Mouse (Mus musculus): ENCODE data around the gene Ntf3. TPM values are rescaled to one million over a fixed set of nuclear protein-coding genes. Genes with fewer than 3 reads are reported as not detected.

The Ntf3 gene
- polyA plus RNA-seq, 1 experiment from 2014 or later = 15.2 TPM

GRCm38 (mm10) chr6:126161571-126162340 lies 5.0 kb downstream of the Ntf3 start:
- Histone ChIP-seq H3K4me1 (ENCODE audit: insufficient read depth, low read length) (peaks cover 61% of the 10 kb centered on the region), H3K9ac (replicated peaks; ENCODE audit: low read length) (no peak overlapping the region)
- no peak for ATAC-seq (ENCODE audit: low FRiP score, low TSS enrichment)

GRCm38 (mm10) chr6:126160067-126160411 lies 6.7 kb downstream of the Ntf3 start:
- Histone ChIP-seq H3K9ac (replicated peaks; ENCODE audit: low read length) (no peak overlapping the region), H3K27ac (ENCODE audit: low read length) (peak overlapping the region; percentile 19), H3K4me2 (replicated peaks; ENCODE audit: low read depth, low read length) (no peak overlapping the region), H3K4me1 (ENCODE audit: insufficient read depth, low read length) (peaks cover 54% of the 10 kb centered on the region), H3K36me3 (ENCODE audit: insufficient read depth, low read length) (no peaks in the 10 kb centered on the region), H3K4me3 (ENCODE audit: low read length) (no peak overlapping the region), H3K9me3 (ENCODE audit: low read length) (no peaks in the 10 kb centered on the region), H3K27me3 (ENCODE audit: insufficient read depth, low read length) (no peaks in the 10 kb centered on the region)
- no peak for ATAC-seq (ENCODE audit: low FRiP score, low TSS enrichment)
- 34% methylated on average over 5 of the region's 5 CpGs for WGBS

More at GRCm38 (mm10) chr6:126161571-126162340, 5.0 kb downstream of the Ntf3 start:
- Histone ChIP-seq H3K4me2 (replicated peaks; ENCODE audit: low read depth, low read length) (peak overlapping the region; percentile 77), H3K4me3 (ENCODE audit: low read length) (peak overlapping the region; percentile 58), H3K27me3 (ENCODE audit: insufficient read depth, low read length) (no peaks in the 10 kb centered on the region), H3K36me3 (ENCODE audit: insufficient read depth, low read length) (no peaks in the 10 kb centered on the region), H3K9me3 (ENCODE audit: low read length) (no peaks in the 10 kb centered on the region), H3K27ac (ENCODE audit: low read length) (no peak overlapping the region)
- 48% methylated on average over 8 of the region's 8 CpGs for WGBS

DNA sequence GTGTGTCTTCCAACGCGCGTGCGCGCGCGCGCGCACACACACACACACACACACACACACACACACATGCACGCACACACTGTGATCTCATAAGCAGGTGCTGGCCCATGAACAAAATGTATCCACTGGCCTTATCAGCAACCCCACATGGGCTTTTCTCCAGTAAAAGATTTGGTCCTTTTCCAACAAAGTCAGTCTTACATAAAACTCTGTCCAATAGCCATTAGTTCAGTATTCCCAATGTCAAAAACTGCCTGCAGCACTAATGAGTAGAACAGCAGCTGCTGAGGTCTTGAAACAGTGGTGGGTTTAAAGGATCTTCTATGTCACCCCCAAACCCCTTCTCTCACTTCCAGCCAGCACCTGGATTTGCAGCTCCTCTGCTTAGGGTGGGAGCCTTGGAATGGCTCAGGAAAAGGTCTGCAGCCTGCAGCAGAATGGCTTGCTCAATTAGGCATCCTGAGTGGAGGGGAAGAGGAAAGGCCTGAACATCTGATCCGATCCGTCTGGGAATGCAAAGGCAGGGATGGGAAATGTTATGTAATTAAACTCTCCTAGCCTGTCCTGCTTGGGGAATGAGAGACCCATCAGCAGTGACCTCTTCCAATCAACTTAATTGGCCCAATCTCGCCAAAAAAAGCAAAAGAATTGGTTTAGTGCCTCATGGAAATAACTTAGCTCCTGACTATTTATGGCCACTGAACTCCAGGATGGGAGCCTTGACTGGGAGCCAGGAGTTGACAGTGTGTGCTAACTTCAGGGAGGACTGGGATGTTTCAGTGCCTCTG lies 7.2 kb downstream of the Ntf3 start:
- H3K27ac ChIP-seq (ENCODE audit: low read length) = peak overlapping the region; percentile 19
- no peak for ATAC-seq (ENCODE audit: low FRiP score, low TSS enrichment)
- H3K4me3 ChIP-seq (ENCODE audit: low read length) = no peak overlapping the region
- no peaks in the 10 kb centered on the region for H3K9me3 ChIP-seq (ENCODE audit: low read length)
- WGBS = 73% methylated on average over 13 of the region's 13 CpGs
- H3K4me1 ChIP-seq (ENCODE audit: insufficient read depth, low read length) = peaks cover 55% of the 10 kb centered on the region
- no peak overlapping the region for H3K9ac ChIP-seq (replicated peaks; ENCODE audit: low read length)
- no peak overlapping the region for H3K4me2 ChIP-seq (replicated peaks; ENCODE audit: low read depth, low read length)
- no peaks in the 10 kb centered on the region for H3K27me3 ChIP-seq (ENCODE audit: insufficient read depth, low read length)
- H3K36me3 ChIP-seq (ENCODE audit: insufficient read depth, low read length) = no peaks in the 10 kb centered on the region

DNA sequence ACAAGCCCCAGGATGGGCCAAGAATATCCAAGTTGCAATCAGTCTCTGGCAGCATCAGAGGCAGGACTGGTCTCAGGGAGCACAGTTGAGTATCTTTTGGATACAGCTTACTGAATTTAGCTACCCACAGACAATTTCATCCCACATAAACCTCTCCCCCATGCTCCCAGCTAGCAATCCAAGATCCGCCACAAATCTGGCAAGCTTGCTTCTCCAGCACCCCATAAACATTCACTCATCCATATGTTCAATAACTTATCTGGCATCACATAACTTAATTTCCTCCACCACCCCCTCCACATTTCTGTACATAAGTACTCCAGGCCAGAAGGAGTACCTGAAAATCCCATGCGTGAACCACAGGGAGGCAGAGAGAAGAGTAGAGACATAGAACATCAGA lies 10.8 kb downstream of the Ntf3 start:
- H3K4me2 ChIP-seq (replicated peaks; ENCODE audit: low read depth, low read length) = no peak overlapping the region
- WGBS = 83% methylated on average over 2 of the region's 2 CpGs
- no peak for ATAC-seq (ENCODE audit: low FRiP score, low TSS enrichment)
- no peaks in the 10 kb centered on the region for H3K27me3 ChIP-seq (ENCODE audit: insufficient read depth, low read length)
- H3K27ac ChIP-seq (ENCODE audit: low read length) = no peak overlapping the region
- H3K9me3 ChIP-seq (ENCODE audit: low read length) = no peaks in the 10 kb centered on the region
- no peaks in the 10 kb centered on the region for H3K36me3 ChIP-seq (ENCODE audit: insufficient read depth, low read length)
- H3K4me3 ChIP-seq (ENCODE audit: low read length) = no peak overlapping the region
- H3K9ac ChIP-seq (replicated peaks; ENCODE audit: low read length) = no peak overlapping the region
- H3K4me1 ChIP-seq (ENCODE audit: insufficient read depth, low read length) = peaks cover 36% of the 10 kb centered on the region

GRCm38 (mm10) chr6:126154372-126154982 lies 12.2 kb downstream of the Ntf3 start:
- H3K27me3 ChIP-seq (ENCODE audit: insufficient read depth, low read length) = no peaks in the 10 kb centered on the region
- H3K27ac ChIP-seq (ENCODE audit: low read length) = no peak overlapping the region
- H3K36me3 ChIP-seq (ENCODE audit: insufficient read depth, low read length) = no peaks in the 10 kb centered on the region
- no peak overlapping the region for H3K9ac ChIP-seq (replicated peaks; ENCODE audit: low read length)
- no peak overlapping the region; the same call in 1 of the 2 replicates for H3K4me2 ChIP-seq (replicated peaks; ENCODE audit: low read depth, low read length)
- H3K9me3 ChIP-seq (ENCODE audit: low read length) = no peaks in the 10 kb centered on the region
- peak; percentile 55 for ATAC-seq (ENCODE audit: low FRiP score, low TSS enrichment)
- H3K4me3 ChIP-seq (ENCODE audit: low read length) = no peak overlapping the region
- 34% methylated on average over 8 of the region's 8 CpGs for WGBS
- peaks cover 24% of the 10 kb centered on the region for H3K4me1 ChIP-seq (ENCODE audit: insufficient read depth, low read length)

DNA sequence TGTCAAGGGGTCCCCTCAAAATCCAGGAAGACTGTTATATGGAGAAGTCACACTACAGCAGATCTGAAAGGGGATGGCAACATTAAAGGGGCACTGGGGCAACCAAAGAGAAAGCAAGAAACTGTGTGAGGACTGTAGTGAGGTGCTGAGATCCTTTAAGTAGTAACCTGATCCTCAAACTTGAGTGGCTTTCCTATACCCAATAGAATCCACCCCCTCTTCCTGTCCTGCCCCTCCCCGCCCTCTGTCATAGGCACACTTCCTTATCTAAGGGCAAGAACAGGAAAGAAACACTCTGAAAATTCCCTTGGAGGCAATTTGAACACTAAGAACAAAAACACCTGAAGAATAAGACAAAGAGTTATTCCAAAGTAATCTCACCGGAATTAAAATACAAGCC lies 13.6 kb downstream of the Ntf3 start:
- no peaks in the 10 kb centered on the region for H3K9me3 ChIP-seq (ENCODE audit: low read length)
- H3K9ac ChIP-seq (replicated peaks; ENCODE audit: low read length) = no peak overlapping the region
- H3K27me3 ChIP-seq (ENCODE audit: insufficient read depth, low read length) = no peaks in the 10 kb centered on the region
- 64% methylated on average over 2 of the region's 2 CpGs for WGBS
- H3K36me3 ChIP-seq (ENCODE audit: insufficient read depth, low read length) = no peaks in the 10 kb centered on the region
- H3K4me2 ChIP-seq (replicated peaks; ENCODE audit: low read depth, low read length) = no peak overlapping the region
- ATAC-seq (ENCODE audit: low FRiP score, low TSS enrichment) = no peak
- peaks cover 19% of the 10 kb centered on the region; the same call in 1 of the 2 replicates for H3K4me1 ChIP-seq (ENCODE audit: insufficient read depth, low read length)
- no peak overlapping the region for H3K4me3 ChIP-seq (ENCODE audit: low read length)
- H3K27ac ChIP-seq (ENCODE audit: low read length) = no peak overlapping the region

DNA sequence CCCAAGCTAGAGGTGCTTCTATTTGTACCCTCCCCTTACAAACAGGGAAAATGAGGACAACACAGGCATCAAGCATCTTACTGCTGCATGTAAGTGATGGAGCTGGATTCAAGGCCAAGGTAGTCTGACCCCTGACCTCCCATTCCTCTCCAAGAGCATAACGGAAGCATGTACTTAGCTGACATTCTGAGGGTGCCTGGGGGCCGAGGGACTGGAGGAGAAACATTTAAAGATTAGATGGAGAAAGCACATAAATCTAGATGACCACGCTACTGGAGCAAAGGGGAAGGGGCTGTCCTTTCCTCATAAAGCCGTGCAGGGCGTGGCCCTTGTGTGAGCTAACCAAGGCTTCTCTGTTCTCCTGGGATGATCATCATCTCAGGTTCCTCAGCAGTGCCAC lies 23.1 kb downstream of the Ntf3 start:
- no peak overlapping the region for H3K9ac ChIP-seq (replicated peaks; ENCODE audit: low read length)
- H3K27ac ChIP-seq (ENCODE audit: low read length) = no peak overlapping the region
- no peaks in the 10 kb centered on the region for H3K27me3 ChIP-seq (ENCODE audit: insufficient read depth, low read length)
- no peak overlapping the region for H3K4me2 ChIP-seq (replicated peaks; ENCODE audit: low read depth, low read length)
- no peaks in the 10 kb centered on the region for H3K9me3 ChIP-seq (ENCODE audit: low read length)
- ATAC-seq (ENCODE audit: low FRiP score, low TSS enrichment) = no peak
- WGBS = 24% methylated on average over 5 of the region's 5 CpGs
- no peak overlapping the region for H3K4me3 ChIP-seq (ENCODE audit: low read length)
- H3K4me1 ChIP-seq (ENCODE audit: insufficient read depth, low read length) = peaks cover 35% of the 10 kb centered on the region
- no peaks in the 10 kb centered on the region for H3K36me3 ChIP-seq (ENCODE audit: insufficient read depth, low read length)

GRCm38 (mm10) chr6:126142741-126143140 lies 24.0 kb downstream of the Ntf3 start:
- no peak for ATAC-seq (ENCODE audit: low FRiP score, low TSS enrichment)
- 44% methylated on average over 3 of the region's 3 CpGs for WGBS
- Histone ChIP-seq H3K27ac (ENCODE audit: low read length) (0 out of 2 replicates have a peak overlapping the region, but pooled peaks have one; percentile 3), H3K4me3 (ENCODE audit: low read length) (no peak overlapping the region), H3K27me3 (ENCODE audit: insufficient read depth, low read length) (no peaks in the 10 kb centered on the region), H3K4me1 (ENCODE audit: insufficient read depth, low read length) (peaks cover 35% of the 10 kb centered on the region), H3K9me3 (ENCODE audit: low read length) (no peaks in the 10 kb centered on the region), H3K4me2 (replicated peaks; ENCODE audit: low read depth, low read length) (no peak overlapping the region), H3K36me3 (ENCODE audit: insufficient read depth, low read length) (no peaks in the 10 kb centered on the region), H3K9ac (replicated peaks; ENCODE audit: low read length) (no peak overlapping the region)

DNA sequence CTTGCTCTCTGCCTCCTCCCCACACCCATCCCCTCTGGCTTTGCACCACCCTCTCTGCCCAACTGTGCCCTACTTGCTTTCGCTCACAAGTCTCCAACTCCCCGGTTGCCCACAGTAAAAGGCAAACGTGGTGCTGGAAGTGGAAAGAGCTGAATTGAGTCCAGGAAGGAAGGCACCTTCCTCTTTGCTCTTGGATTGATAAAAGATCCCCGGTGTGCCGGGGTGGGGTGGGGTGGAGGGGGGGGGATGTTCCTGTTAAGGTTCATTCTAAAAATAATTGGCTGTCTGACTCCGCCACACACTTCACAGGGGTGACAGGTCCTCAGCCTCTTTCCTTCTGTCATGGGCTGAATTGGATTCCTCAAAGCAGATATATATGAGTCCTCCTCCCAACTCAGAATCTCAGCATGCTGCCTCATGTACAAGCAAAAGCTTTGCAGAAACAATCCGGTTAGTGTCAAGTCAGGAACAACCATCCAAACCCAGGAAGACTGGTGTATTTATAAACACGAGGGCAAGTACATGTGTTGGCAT lies 24.6 kb downstream of the Ntf3 start:
- Histone ChIP-seq H3K27ac (ENCODE audit: low read length) (peak overlapping the region; percentile 57; the same call in 1 of the 2 replicates), H3K4me3 (ENCODE audit: low read length) (no peak overlapping the region), H3K9me3 (ENCODE audit: low read length) (no peaks in the 10 kb centered on the region), H3K36me3 (ENCODE audit: insufficient read depth, low read length) (0 out of 2 replicates have a peak, but pooled peaks cover 2% of the 10 kb centered on the region), H3K27me3 (ENCODE audit: insufficient read depth, low read length) (no peaks in the 10 kb centered on the region), H3K4me1 (ENCODE audit: insufficient read depth, low read length) (peaks cover 35% of the 10 kb centered on the region), H3K4me2 (replicated peaks; ENCODE audit: low read depth, low read length) (no peak overlapping the region), H3K9ac (replicated peaks; ENCODE audit: low read length) (no peak overlapping the region)
- WGBS = 58% methylated on average over 8 of the region's 8 CpGs
- no peak for ATAC-seq (ENCODE audit: low FRiP score, low TSS enrichment)
